Mouse (Mus musculus) liver, adult 2 months (tissue): ENCODE results near the gene Kcnab1.

Experiments
- CTCF ChIP-seq: fragments of 200-500 bp; IDR thresholded peaks from 2 replicates; pipeline ENCODE4 v1.5.1; 2011; ENCODE audit warnings: low read depth, low read length, control low read depth
- POLR2A ChIP-seq: fragments of 200-500 bp; IDR thresholded peaks from 2 replicates; pipeline ENCODE4 v1.6.1; 2011; ENCODE audit warnings: low read length, control low read depth; ENCODE audit not compliant: insufficient read depth; ENCODE audit errors: extremely low read depth

- no peak for TF ChIP-seq CTCF
- no peak for TF ChIP-seq POLR2A
These were observed 216.1 kb downstream of the Kcnab1 start for GRCm38 (mm10) chr3:65325254-65325653.
